Mouse (Mus musculus) MEL (cell line): ENCODE results near the gene Trim41.
A peak's percentile ranks its signal among the peaks of the same experiment; 100 is the strongest.

Experiments used
- CHD1 ChIP-seq: IDR thresholded peaks from 2 replicates; pipeline ENCODE4 v1.6.1; 2012; ENCODE audit warnings: low read depth, mild to moderate bottlenecking, inconsistent platforms, low read length, improper control_type of control experiment
- CTCF ChIP-seq, 3 experiments: IDR thresholded peaks in 2 of 3; conservative IDR thresholded peaks in 1 of 3; 2 replicates each; pipeline ENCODE4 v1.5.1; 2011 to 2012; ENCODE audit warnings: low read length in 3 of 3, low read depth in 2 of 3, mild to moderate bottlenecking in 2 of 3, improper control_type of control experiment in 1 of 3, inconsistent platforms in 1 of 3, mixed read lengths in 1 of 3, moderate library complexity in 1 of 3; ENCODE audit not compliant: control insufficient read depth in 1 of 3, insufficient read depth in 1 of 3, poor library complexity in 1 of 3, severe bottlenecking in 1 of 3
- EP300 ChIP-seq, 2 experiments: IDR thresholded peaks; 2 replicates each; pipeline ENCODE4 v1.6.1; 2011; ENCODE audit warnings: improper control_type of control experiment in 2 of 2, low read length in 2 of 2, low read depth in 1 of 2, mild to moderate bottlenecking in 1 of 2
- ETS1 ChIP-seq: IDR thresholded peaks from 2 replicates; pipeline ENCODE4 v1.6.1; 2012; ENCODE audit warnings: low read depth, mild to moderate bottlenecking, inconsistent platforms, low read length, improper control_type of control experiment, moderate library complexity
- JUND ChIP-seq: IDR thresholded peaks from 2 replicates; pipeline ENCODE4 v1.6.1; 2011; ENCODE audit warnings: low read depth, mild to moderate bottlenecking, improper control_type of control experiment, low read length
- KAT2A ChIP-seq: conservative IDR thresholded peaks from 2 replicates; pipeline ENCODE4 v1.6.1; 2012; ENCODE audit warnings: low read depth, low read length, improper control_type of control experiment, inconsistent platforms
- MAFK ChIP-seq: IDR thresholded peaks from 2 replicates; pipeline ENCODE4 v1.6.1; 2011; ENCODE audit warnings: low read depth, mild to moderate bottlenecking, low read length, improper control_type of control experiment, borderline replicate concordance
- NELFE ChIP-seq: IDR thresholded peaks from 2 replicates; pipeline ENCODE4 v1.6.1; 2011; ENCODE audit warnings: low read depth, low read length, improper control_type of control experiment
- POLR2A ChIP-seq, 2 experiments: IDR thresholded peaks; 2 replicates each; pipeline ENCODE4 v1.6.1; 2011 to 2012; ENCODE audit warnings: low read length in 2 of 2, mild to moderate bottlenecking in 2 of 2, control low read depth in 1 of 2, improper control_type of control experiment in 1 of 2, low read depth in 1 of 2, moderate library complexity in 1 of 2; ENCODE audit not compliant: control insufficient read depth in 1 of 2, insufficient read depth in 1 of 2, poor library complexity in 1 of 2
- POLR2AphosphoS5 ChIP-seq: IDR thresholded peaks from 2 replicates; pipeline ENCODE4 v1.6.1; 2012; ENCODE audit warnings: low read depth, borderline replicate concordance, mild to moderate bottlenecking, inconsistent platforms, low read length, moderate library complexity, mixed read lengths
- RAD21 ChIP-seq: IDR thresholded peaks from 2 replicates; pipeline ENCODE4 v1.6.1; 2011; ENCODE audit warnings: mild to moderate bottlenecking, low read depth, low read length, improper control_type of control experiment
- TAL1 ChIP-seq: IDR thresholded peaks from 2 replicates; pipeline ENCODE4 v1.6.1; 2012; ENCODE audit warnings: mild to moderate bottlenecking, inconsistent platforms, low read length, moderate library complexity, mixed read lengths
- USF2 ChIP-seq, 2 experiments: IDR thresholded peaks; 2 replicates each; pipeline ENCODE4 v1.6.1; 2011 to 2012; ENCODE audit warnings: improper control_type of control experiment in 2 of 2, low read length in 2 of 2, borderline replicate concordance in 1 of 2, inconsistent platforms in 1 of 2, low read depth in 1 of 2, mild to moderate bottlenecking in 1 of 2; ENCODE audit not compliant: insufficient read depth in 1 of 2
- ZNF384 ChIP-seq: IDR thresholded peaks from 2 replicates; pipeline ENCODE4 v1.6.1; 2012; ENCODE audit warnings: low read depth, mild to moderate bottlenecking, inconsistent platforms, low read length, improper control_type of control experiment

DNA sequence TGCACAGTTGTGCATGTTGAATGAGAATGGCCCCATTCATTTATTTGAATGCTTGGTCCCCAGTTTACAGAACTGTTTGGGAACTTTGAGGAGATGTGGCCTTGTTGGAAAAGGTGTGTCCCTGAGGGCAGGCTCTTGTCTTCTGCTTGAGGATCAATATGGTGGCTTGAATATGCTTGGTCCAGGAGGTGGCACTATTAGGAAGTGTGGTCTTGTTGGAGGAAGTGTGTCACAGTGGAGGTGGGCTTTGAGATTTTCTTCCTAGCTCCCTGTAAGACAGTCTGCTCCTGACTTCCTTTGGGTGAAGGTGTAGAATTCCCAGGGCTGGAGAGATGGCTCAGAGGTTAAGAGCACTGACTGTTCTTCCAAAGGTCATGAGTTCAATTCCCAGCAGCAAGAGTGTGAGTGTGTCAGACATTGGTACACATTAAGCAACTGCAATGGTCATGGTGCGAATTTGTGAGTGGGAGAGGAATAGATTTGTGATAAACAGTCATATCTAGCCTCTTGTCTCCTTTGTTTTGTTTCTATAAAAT lies 45.7 kb upstream of the Trim41 start:
- TF ChIP-seq CTCF (IDR thresholded peaks at IDR 0.05 in 2 of 3, conservative IDR thresholded peaks at IDR 0.05 in 1 of 3; ENCODE audit: control insufficient read depth in 1 of 3, insufficient read depth in 1 of 3, low read depth in 2 of 3, low read length in 3 of 3, poor library complexity in 1 of 3, severe bottlenecking in 1 of 3) (peak in 1 of 3 experiments; percentile 33; a peak in 2 of 6 replicates), EP300 (IDR thresholded peaks at IDR 0.05; ENCODE audit: low read depth in 1 of 2, low read length in 2 of 2) (no peak), ZNF384 (no peak), USF2 (IDR thresholded peaks at IDR 0.05; ENCODE audit: borderline replicate concordance in 1 of 2, insufficient read depth in 1 of 2, low read depth in 1 of 2, low read length in 2 of 2) (no peak), POLR2A (IDR thresholded peaks at IDR 0.05; ENCODE audit: control insufficient read depth in 1 of 2, insufficient read depth in 1 of 2, low read depth in 1 of 2, low read length in 2 of 2, poor library complexity in 1 of 2) (no peak), CHD1 (no peak), KAT2A (no peak), NELFE (no peak), RAD21 (no peak), ETS1 (no peak), MAFK (no peak), POLR2AphosphoS5 (no peak), TAL1 (no peak), JUND (no peak)
